Mouse (Mus musculus): ENCODE data around the gene Abcg4.
A peak's percentile ranks its signal among the peaks of the same experiment; 100 is the strongest.

The Abcg4 gene

DNA sequence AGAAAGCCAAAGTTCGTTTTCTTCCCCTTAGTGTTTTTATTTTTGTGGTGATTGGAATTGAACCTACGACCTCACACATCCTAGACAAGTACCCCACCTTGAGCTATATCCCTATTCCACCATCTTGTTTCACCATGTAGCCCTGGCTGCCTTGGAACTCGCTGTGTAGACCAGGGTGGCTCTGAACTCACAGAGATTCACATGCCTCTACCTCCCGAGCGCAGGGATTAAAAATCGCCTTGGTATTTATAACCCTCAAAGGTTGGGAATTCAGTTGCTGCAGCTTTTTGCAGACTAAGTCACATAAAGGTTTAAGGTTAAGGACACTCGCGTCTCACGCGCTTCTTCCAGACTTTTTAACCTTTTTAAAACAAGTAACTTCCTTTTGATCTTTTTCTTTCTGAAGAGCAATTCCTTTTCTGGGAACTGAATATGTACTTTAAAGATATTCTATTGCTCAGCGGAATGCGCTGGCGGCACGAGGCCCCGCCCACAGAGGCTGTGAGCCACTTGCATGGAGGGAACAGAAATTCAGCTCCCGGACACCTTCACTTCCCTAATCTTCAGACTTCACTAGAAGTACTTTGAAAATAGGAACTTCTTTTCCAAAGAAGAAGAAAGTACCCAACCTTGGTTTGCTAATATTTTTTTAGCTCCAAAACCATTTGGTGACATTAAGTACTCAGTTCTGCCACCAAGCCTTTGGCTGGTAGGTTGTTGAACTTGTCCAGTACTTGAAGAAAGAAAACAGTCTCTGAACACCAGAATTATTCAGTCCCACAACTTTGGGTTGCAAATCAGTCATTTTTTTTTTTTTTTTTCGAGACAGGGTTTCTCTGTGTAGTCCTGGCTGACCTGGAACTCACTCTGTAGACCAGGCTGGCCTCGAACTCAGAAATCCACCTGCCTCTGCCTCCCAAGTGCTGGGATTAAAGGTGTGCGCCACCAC, 53.7 kb downstream of the Abcg4 start:
- DNase-seq, result peak; percentile 86

DNA sequence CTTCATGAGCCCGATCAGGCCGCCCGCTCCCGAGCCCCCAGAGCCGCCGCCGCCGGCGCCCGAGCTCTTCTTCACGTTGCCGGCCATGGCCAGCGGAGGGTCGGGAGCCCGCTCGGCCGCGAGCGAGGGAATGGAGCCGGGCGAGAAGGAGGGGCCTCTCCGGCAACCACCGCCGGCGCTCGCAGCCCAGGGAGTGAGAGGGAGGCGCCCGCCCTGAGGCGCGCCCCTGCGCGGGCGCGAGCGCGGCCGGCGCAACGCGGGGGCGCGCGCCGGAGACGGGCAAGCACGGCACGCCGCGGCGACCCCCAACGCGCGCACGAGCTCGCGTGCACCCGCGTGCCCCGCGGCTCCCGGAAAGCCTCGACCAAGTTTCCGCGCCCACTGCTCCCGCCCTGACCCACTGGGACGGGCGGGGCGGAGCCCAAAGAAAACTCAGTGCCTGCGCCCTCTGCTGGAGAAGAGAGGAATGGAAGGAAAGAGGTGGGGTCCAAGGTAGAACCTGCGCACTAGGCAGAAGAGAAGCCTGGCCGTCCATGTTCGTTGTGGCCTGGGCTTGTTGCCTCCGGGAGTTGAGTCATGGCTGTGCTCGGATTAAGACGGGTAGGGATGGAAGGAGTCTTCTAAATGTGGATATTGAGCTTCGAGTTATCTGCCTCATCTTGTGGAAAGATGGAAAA, 54.5 kb downstream of the Abcg4 start, which contains the start of gene Cbl:
Gene Cbl (minus strand): TSS at position 248 of the 677 bp plus-strand sequence.
- peak; percentile 98 for DNase-seq

DNA sequence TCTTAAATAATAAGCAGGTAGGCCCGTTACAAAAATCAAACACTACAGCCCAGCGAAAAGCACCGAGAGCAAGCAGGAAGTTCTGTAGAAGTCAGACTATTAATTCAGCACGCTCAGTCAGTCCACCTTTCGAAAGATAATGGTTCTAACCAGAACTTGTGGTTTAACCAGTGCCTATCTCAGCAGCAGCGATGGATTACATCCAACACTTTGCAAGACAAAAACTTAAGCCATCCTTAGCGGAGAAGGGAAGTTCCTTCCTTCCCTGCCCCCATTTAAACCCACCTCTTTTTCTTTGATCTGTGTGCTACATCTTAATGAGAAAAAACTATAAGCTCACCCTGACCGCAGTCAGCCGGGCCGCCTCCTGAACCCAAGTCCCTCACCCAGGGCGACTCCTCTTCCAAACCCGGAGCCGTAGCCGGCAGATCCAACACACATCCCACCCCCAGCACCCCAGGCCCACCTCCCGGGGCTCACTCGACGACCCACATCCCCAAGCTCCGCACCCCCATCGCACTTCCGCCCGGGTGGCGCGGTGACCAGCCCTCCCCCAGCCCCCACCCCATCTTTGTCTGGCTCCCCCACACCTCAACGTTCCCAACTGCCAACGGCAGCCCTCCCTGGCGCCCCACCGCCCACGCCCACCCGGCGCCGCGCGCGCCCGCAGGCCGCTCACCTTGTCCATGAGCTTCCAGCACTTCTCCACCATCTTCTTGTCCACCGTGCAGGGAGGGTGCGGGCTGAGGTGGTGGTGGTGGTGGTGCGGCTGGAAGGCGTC, 55.2 kb downstream of the Abcg4 start:
- DNase-seq, result peak; percentile 79

DNA sequence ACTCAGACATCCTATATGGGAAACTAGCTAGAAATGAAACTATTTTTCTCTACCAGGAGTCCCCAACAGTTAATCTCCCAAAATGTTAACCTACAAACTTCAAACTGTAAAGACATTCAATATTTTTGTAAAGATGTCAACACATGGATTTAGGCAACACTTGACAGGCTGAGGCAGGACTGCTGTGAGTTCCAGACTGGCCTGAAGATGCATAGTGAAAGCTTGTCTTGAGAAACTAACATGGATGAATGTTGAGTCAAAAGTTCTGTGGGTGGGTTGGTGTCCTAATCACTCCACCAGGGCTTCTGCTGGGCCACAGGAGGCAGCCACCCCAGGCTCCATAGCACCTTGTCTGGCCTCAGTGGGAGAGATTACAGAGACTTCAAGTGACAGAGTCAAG, 56.8 kb downstream of the Abcg4 start:
- no peak for DNase-seq

DNA sequence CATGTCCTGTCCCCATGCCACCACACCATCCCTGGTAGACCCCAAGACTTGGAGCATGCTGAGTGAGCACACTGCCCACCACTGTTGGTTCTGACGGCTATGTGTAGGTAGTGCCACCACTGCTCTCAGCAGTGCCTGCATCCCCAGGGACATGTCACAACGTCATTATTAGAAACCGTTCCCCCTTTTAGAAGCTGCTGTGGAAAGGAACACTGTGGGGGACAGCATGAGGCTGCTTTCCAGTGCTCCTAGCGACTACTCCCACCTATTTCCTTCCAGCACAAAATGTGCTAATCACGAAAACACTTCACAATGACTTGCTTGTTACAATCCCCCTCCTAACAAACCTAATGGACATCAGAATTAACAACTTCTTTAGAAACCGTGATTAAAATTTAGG, 62.4 kb downstream of the Abcg4 start:
- DNase-seq, result no peak

Data from thymus, postnatal 4 days (tissue).